Mouse (Mus musculus) cerebellum, adult 2 months (tissue): ENCODE results near the gene Bri3.

Experiments used
- CTCF ChIP-seq: fragments of 200-500 bp; IDR thresholded peaks from 2 replicates; pipeline ENCODE4 v1.5.1; 2011; ENCODE audit warnings: low read depth, mild to moderate bottlenecking, control low read depth, low read length, moderate library complexity, borderline replicate concordance; ENCODE audit not compliant: insufficient read depth
- POLR2A ChIP-seq: fragments of 200-500 bp; IDR thresholded peaks from 2 replicates; pipeline ENCODE4 v1.6.1; 2011; ENCODE audit warnings: low read length, control low read depth, borderline replicate concordance; ENCODE audit not compliant: insufficient read depth

- TF ChIP-seq POLR2A: no peak
- no peak for TF ChIP-seq CTCF
These were observed 5.3 kb upstream of the Bri3 start for GRCm38 (mm10) chr5:144238969-144239368.
